Mouse (Mus musculus): ENCODE data around the gene Depdc1b.
A peak's percentile ranks its signal among the peaks of the same experiment; 100 is the strongest.

Gene Depdc1b

DNA sequence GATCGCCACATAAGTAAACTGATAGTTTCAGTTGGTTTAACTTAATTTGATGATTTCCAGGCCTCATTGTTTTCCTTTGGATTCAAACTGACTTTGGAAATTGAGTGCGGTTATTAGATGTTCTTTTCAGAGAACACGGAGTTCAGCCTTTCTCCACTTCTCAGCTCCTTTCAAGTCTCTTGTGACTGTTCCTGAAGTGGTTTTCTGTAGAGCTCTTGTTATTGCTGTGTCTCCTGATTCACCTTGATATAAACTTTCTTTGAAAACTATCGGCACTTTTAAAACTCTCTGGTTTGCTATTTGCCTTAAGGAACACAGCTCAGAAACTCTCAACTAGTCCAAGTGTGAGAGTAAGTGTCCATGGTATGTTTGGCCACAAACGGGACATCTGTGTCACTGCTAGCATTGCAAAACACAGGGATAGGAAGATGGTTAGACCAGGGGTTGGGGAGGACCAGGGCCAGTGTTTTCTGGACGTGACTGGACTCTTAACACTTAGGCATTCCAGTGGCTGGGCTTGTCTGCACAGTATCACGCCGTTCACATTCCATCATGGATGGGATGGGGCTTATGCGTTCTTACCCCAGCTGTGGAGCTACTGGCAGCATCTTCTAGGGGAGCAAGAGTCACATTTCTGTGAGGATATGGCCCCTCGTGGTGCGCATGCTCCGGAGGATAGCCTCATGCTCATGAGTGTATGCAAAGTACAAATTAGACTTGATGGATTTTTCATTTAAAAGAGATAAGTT, 38.8 kb downstream of the Depdc1b start:
- DNase-seq (ENCODE audit: low spot score), result no peak

DNA sequence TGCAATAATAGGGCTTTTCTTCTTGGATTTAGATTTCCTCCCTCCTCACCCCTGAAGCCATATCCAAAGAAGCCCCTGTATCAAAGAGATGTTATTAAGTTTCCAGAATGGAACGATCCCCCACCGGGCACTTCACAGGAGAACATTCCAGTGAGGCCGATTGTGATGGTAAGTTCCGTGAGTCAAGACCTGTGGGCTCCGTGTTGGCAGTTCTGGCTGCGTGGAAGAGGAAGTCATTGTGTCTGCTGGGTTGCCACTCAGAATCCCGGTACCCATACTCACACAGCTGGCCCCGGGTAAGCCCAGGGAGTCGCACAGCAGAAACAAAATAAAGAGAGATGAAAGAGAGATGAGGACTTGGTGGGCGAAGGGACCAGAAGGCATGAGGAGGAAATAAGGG, 41.2 kb downstream of the Depdc1b start:
- no peak for DNase-seq (ENCODE audit: low spot score)

DNA sequence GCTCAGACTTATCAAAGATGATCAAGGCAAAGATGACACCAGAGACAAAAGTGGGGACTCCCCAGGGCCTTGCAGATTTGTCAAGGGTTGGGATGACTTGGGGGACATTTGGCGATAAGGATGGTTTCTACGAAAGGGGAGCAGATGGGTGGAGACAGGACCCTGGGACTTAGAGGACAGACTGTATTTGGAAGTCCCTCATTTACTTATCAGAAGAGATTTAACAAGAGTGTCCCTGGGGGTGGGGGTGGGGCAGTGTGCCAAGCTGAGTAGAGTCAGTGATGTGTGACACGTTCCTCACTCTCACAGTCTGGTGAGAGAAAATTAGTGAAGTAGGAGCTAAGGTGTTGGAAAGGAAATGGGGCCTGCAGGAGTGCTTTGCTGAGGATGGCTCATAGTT, 42.1 kb downstream of the Depdc1b start:
- DNase-seq (ENCODE audit: low spot score), result no peak

GRCm38 (mm10) chr13:108367496-108367895, 51.4 kb downstream of the Depdc1b start:
- no peak for DNase-seq (ENCODE audit: low spot score)

DNA sequence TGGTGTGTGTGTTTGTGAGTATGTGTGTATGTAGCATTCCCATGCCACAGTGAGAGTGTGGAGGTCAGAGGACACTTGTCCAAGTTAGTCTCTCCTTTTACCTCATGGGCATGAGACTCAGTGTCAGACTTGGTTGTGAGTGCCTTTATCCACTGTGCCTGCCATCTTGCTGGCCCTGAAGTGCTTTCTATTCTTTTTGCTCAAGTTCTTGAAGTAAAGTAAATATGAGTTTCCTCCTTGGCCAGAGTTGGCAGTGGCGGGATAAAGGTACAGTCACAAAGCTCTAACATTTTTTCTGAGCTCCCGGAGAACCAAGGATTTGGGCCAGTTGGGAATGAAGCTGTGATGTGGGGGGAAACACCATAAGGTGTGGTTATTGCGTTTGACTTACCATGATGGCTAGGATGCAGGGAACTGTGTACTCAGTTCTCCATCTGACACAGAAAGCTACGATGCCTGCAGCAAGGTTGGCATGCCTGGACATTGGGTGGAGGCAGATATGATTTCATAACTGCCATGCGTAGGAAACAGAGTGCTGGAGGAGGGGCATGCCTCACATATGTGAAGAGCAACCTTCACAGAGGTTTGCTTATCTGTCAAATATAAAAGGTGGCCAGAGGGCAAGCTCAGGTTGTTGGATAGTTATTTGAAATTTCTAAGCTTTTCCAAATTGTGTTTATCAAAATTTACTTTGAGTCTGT, 54.3 kb downstream of the Depdc1b start:
- DNase-seq (ENCODE audit: low spot score), result no peak

DNA sequence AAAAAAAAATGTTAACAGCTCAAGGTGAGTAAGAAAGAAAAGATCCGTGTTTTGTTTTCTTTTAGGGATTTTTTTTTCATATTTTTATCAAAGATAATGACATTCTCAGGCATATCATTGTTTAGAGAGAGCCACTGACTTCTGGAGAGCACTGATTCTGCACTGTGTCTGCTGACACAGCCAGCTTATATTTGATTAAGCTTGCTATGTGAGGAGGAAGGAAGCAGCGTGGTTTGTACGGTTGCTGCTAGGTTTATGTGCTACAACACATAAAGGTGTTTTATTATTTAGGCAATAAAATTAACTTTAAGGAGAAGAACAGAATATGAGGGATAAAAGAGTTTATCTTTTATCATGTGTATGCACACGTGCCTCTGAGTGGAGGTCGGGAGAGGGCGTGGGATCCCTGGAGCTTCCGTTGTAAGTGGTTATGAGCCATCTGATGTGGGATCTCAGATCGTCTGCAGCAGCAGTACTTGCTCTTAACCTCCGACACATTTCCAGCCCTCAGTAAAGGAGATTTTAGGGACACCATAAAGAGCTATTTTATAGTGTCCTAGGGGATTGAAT, 55.3 kb downstream of the Depdc1b start:
- no peak for DNase-seq (ENCODE audit: low spot score)

- no peak for DNase-seq (ENCODE audit: low spot score)
Measured at GRCm38 (mm10) chr13:108373231-108373630, 57.1 kb downstream of the Depdc1b start.

GRCm38 (mm10) chr13:108376637-108377036, 60.5 kb downstream of the Depdc1b start:
- DNase-seq (ENCODE audit: low spot score), result no peak

GRCm38 (mm10) chr13:108381161-108381560, 65.0 kb downstream of the Depdc1b start:
- DNase-seq (ENCODE audit: low spot score), result no peak

GRCm38 (mm10) chr13:108383051-108383450, 66.9 kb downstream of the Depdc1b start:
- DNase-seq (ENCODE audit: low spot score), result no peak

DNA sequence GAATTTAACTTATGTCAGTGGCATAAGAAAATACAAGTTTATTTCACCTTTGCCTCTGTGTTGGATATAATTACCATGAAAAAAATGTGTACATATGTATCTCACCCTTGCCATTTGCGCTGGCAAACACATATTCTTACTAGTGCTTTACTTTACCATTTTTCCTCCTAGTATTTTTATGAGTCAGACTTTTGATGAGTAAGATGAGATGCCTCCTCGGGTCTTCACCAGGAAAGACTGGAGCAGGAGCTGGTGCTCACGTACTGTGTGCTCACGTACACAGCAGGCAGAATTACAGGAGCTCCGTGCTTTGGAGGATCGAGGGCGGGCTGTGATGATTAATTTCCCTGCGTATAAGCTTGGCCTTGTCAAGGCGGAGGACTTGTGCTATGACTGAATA, 69.9 kb downstream of the Depdc1b start:
- DNase-seq (ENCODE audit: low spot score), result no peak

DNA sequence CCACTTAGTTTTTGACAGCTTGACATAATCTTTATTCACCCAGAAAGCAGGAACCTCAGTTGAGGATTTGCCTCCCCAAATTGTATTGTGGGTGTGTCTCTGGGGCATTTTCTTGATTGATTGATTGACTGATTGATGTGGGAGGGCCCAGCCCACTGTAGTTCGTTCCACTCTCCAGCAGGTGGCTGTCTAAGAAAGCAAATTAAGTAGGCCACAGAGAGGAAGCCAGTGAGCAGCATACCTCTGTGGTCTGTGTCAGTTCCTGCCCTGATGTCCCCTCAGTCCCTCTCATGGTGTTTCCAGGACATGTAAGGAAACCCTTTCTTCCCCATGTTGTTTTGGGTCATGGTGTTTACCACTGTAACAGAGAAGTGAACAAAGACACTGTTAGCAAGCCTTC, 74.4 kb downstream of the Depdc1b start:
- peak; percentile 39 for DNase-seq (ENCODE audit: low spot score)

DNA sequence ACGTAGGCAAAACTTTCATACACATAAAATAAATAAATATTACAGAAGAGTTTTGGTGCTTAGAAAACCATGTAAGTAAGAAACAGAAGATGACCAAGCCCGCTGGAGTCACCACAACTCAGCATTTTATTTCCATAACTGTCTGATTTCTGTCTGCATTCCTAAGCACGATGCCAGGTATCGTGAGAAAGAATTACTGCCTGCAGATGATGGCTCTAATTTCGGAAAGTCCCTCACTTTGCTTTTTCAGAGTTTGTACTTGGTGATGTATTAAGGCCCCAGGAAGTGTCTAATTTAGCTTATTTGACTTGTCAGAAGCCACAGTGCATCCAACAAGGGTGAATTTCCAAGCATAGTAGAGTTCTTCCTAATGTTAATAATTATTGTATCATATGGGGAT, 87.1 kb downstream of the Depdc1b start:
- no peak for DNase-seq (ENCODE audit: low spot score)

GRCm38 (mm10) chr13:108404372-108404771, 88.2 kb downstream of the Depdc1b start:
- no peak for DNase-seq (ENCODE audit: low spot score)

- DNase-seq (ENCODE audit: low spot score), result no peak
Measured at GRCm38 (mm10) chr13:108415464-108415863, 99.3 kb downstream of the Depdc1b start.

DNA sequence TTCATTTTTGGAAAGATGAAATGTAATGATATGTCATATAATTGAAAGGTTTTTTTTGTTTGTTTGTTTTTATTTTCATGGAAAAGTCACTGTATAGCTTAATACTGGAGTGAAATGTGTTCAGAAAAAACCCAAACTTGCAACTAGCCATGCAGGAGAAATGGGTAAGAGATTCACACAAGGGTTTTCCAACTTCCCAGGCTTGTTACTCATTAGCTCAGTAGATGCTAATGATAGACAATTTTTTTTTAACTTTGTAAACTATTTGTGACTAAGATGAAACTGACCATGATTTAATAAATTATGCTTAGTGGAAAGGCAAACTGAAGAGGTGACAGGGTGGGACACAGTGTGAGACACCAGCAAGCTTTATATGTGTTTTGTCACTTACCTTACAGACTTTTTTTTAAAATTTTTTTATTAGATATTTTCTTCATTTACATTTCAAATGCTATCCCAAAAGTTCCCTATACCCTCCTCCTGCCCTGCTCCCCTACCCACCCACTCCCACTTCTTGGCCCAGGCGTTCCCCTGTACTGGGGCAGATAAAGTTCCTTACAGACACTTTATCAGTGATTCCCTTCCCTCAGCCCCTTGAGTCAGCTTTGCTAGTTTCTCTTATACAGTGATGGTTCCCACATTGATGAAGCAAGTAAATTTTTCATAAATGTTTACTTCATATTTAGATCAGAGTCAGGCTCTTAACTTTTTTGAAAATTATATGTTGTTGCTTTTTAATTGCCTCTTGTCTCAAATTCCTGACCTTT, 102.8 kb downstream of the Depdc1b start:
- no peak for DNase-seq (ENCODE audit: low spot score)

DNA sequence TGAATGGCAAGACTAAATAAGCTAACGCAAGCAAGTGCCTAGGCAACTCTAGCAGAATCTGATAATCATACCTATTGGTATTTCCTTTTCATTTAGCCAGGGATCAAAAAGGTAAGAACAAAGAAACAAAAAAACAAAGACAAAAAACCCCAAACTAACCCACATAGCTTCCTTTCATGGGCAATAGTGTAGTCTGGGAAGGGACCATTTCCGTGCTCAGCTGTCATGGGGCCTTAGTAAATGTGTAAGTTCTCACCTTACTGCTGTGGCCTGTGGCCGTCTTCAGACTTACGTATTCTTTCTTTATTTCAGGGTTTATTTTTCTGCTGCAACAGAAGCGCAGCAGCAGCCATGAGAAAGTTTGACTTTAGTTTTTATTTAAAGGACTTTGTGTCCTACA, 110.2 kb downstream of the Depdc1b start:
- no peak for DNase-seq (ENCODE audit: low spot score)

GRCm38 (mm10) chr13:108428809-108429208, 112.7 kb downstream of the Depdc1b start:
- no peak for DNase-seq (ENCODE audit: low spot score)

DNA sequence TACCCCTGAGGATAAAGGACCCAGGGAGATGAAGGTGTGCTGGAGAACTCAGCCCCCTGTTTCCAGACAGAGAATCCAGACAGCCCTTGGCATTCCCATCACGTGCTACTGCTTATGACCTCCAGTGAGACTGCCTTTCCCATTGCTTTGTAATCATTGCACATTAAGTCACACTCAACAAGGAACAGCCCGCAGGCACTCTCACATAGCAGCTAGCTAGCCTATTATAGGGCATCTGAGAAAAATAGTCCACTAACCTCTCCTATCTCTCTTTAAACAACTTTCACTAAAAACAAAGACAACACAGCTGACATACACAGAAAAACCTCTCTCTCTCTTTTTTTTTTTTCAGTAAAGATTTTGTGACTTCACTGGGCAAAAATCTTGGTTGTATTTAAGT, 113.5 kb downstream of the Depdc1b start:
- no peak for DNase-seq (ENCODE audit: low spot score)

GRCm38 (mm10) chr13:108431776-108432175, 115.6 kb downstream of the Depdc1b start:
- DNase-seq (ENCODE audit: low spot score), result no peak

- DNase-seq (ENCODE audit: low spot score), result no peak
Measured at GRCm38 (mm10) chr13:108435687-108436086, 119.6 kb downstream of the Depdc1b start.

GRCm38 (mm10) chr13:108437424-108437823, 121.3 kb downstream of the Depdc1b start:
- DNase-seq (ENCODE audit: low spot score), result no peak

- no peak for DNase-seq (ENCODE audit: low spot score)
Measured at GRCm38 (mm10) chr13:108439012-108439411, 122.9 kb downstream of the Depdc1b start.
